Mouse (Mus musculus) hindbrain, postnatal 0 days (tissue): ENCODE results near the gene Gtf2h3. TPM values are rescaled to one million over a fixed set of nuclear protein-coding genes. Genes with fewer than 3 reads are reported as not detected.
"Not testable (repeated sequence)": the region's sequence is repeated elsewhere in the genome, so short reads cannot be mapped to it uniquely, and the experiment has no call there.

ENCODE experiments used
- ATAC-seq: fragments of 200-750 bp; cut with Nextera tagmentation; 2 replicates; pipeline ENCODE4 v1.8.0; 2017; ENCODE audit warnings: mild to moderate bottlenecking, moderate TSS enrichment, moderate library complexity
- DNase-seq: peaks from one replicate; pipeline ENCODE4 v3.0.0-alpha.2; 2015; ENCODE audit warnings: low spot score
- H3K27ac ChIP-seq: fragments of 300-500 bp; sonication (generic); 2 replicates; pipeline ENCODE4 v1.5.1; 2014; ENCODE audit warnings: mild to moderate bottlenecking
- H3K27me3 ChIP-seq: fragments of 300-500 bp; sonication (generic); 2 replicates; pipeline ENCODE4 v1.6.1; 2014; ENCODE audit warnings: low read length, mixed read lengths; ENCODE audit not compliant: insufficient read depth
- H3K36me3 ChIP-seq: fragments of 300-500 bp; sonication (generic); 2 replicates; pipeline ENCODE4 v1.6.1; 2014; ENCODE audit warnings: low read length, mixed read lengths; ENCODE audit not compliant: insufficient read depth
- H3K4me1 ChIP-seq: fragments of 300-500 bp; sonication (generic); 2 replicates; pipeline ENCODE4 v1.6.1; 2014; ENCODE audit warnings: antibody characterized with exemption, low read length, mixed read lengths; ENCODE audit not compliant: insufficient read depth
- H3K4me2 ChIP-seq: fragments of 300-500 bp; sonication (generic); 2 replicates; pipeline ENCODE4 v1.6.1; 2014; ENCODE audit warnings: low read depth, mild to moderate bottlenecking, low read length, moderate library complexity, mixed read lengths
- H3K4me3 ChIP-seq: fragments of 300-500 bp; sonication (generic); 2 replicates; pipeline ENCODE4 v1.5.1; 2014; ENCODE audit warnings: low read length
- H3K9ac ChIP-seq: fragments of 300-500 bp; sonication (generic); replicated peaks from 2 replicates; pipeline ENCODE4 v1.6.1; 2014; ENCODE audit warnings: mild to moderate bottlenecking, low read length, moderate library complexity, mixed read lengths
- H3K9me3 ChIP-seq: fragments of 300-500 bp; sonication (generic); 2 replicates; pipeline ENCODE4 v1.6.1; 2016; ENCODE audit warnings: low read length, mixed read lengths
- CTCF ChIP-seq: IDR thresholded peaks from 2 replicates; pipeline ENCODE4 v1.5.1; 2016; ENCODE audit warnings: antibody characterized with exemption, control low read depth, low read depth
- WGBS: fragments of 180-500 bp; shearing (Covaris S2); extraction: QIAGEN DNeasy Blood & Tissue Kit; methylation state at CpG from one replicate; pipeline ENCODE4 v1.1.7; 2014; 5-methylcytosine and 5-hydroxymethylcytosine counted together
- polyA plus RNA-seq: library from polyadenylated mRNA; unstranded; fragments of >200 nt; fragmentation: Nextera tagmentation; extraction: Ambion mirVana; gene quantifications from 2 replicates; pipeline ENCODE4 v1.2.1, GENCODE M21; 2015
- total RNA-seq: library from RNA; depleted of rRNA; stranded (reverse); fragments of >200 nt; gene quantifications from 2 replicates; pipeline ENCODE4 v1.2.3, GENCODE M21; 2014

Gtf2h3 gene
- total and polyA plus RNA-seq, 2 experiments from 2014 or later = 26.7 to 27.5 TPM

DNA sequence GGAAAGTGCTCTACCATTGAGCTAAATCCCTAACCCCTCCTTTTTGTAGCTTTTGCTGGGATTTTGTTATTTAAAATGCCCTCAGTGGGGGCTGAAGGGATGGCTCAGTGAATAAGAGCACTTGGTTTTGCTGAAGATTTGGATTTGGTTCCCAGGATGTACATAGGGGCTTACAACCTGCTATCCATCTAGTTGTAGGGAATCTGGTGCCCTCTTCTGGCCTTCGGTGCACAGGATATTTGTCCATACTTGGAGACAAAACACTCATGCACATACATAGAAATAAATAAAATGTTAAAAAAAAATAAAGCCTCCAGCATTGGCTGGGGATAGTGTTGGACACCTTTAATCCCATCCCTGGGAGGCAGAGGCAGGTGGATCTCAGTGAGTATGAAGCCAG lies 23.8 kb upstream of the Gtf2h3 start:
- 76% methylated on average over 1 of the region's 1 CpGs for WGBS
- Histone ChIP-seq H3K4me2 (no peak overlapping the region), H3K27me3 (no peaks in the 10 kb centered on the region), H3K9me3 (no peaks in the 10 kb centered on the region), H3K4me3 (no peak overlapping the region), H3K36me3 (peaks cover 50% of the 10 kb centered on the region), H3K4me1 (peaks cover 5% of the 10 kb centered on the region; the same call in 1 of the 2 replicates), H3K27ac (no peak overlapping the region), H3K9ac (no peak overlapping the region)
- TF ChIP-seq CTCF = peak; percentile 52
- ATAC-seq (no peak), DNase-seq (peak; percentile 46)

DNA sequence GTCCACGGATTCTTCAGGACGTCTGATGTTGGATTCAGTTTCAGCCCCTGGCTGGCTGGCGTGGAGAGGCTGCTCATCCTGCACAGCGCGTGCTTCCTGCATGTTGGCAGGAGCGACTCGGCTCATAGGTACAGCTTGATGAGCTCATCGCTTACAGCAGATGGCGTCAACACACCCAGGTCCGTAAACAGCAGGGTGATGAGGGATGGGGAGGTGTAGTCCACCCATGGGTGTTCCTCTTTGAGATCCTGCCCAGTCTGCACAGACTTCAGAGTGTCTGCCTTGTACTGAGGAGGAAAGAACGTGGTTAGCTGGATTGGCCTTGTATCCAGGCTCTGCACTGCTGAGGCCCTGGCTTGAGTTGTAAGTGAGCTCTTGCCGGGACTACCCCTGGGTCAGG lies 7.9 kb upstream of the Gtf2h3 start:
- Histone ChIP-seq H3K4me1 (no peaks in the 10 kb centered on the region), H3K9me3 (no peaks in the 10 kb centered on the region), H3K27me3 (no peaks in the 10 kb centered on the region), H3K4me2 (no peak overlapping the region), H3K4me3 (no peak overlapping the region), H3K9ac (no peak overlapping the region), H3K27ac (no peak overlapping the region), H3K36me3 (peaks cover 78% of the 10 kb centered on the region)
- ATAC-seq (no peak), DNase-seq (no peak)
- 86% methylated on average over 12 of the region's 12 CpGs for WGBS
- no peak for TF ChIP-seq CTCF

DNA sequence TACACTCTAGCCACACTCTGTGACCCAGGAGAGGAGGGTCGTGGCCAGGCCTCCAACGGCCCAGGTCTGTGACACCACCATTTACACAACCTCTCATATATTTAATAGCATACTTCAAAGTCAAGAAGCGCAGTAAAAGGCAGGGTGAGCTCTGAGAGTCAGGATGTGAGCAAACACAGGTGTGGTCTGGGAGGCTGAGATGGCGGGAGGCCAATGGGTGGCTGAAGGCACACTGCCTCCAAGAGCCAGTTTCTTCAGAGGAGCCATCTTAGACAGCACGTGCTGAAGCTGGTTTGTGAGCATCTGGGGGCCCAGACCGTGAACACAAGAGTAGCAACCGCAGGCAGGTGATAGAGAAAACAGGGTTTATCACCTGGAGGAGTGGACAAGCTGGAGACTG lies 3.5 kb upstream of the Gtf2h3 start:
- TF ChIP-seq CTCF = no peak
- Histone ChIP-seq H3K9me3 (no peaks in the 10 kb centered on the region), H3K27me3 (no peaks in the 10 kb centered on the region), H3K4me1 (peaks cover 16% of the 10 kb centered on the region; the same call in 1 of the 2 replicates), H3K9ac (no peak overlapping the region), H3K4me2 (no peak overlapping the region), H3K27ac (no peak overlapping the region), H3K4me3 (no peak overlapping the region), H3K36me3 (peaks cover 53% of the 10 kb centered on the region)
- WGBS = 95% methylated on average over 7 of the region's 7 CpGs
- no peak for DNase-seq
- ATAC-seq = no peak

DNA sequence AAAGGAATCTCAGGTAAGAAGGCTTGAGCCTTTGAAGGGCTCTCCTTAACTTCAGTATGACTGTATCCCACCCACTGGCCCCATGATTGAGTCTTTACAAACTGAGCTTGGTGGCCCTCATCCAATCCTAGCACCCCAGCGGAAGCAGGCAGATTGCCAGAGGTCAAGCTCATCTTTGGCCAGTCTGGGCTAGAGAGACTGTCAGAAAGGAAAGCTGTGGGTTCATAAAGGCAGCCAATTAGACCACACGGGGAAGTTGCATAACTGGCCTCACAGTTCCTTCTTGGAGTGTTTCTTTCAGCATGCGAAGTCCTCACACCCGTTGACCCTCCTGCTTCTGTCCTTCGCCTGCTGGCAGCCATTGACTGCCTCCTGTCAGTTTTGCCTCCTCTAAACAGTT lies 3.6 kb downstream of the Gtf2h3 start:
- no peak for DNase-seq
- 79% methylated on average over 5 of the region's 5 CpGs for WGBS
- H3K9me3 ChIP-seq = no peaks in the 10 kb centered on the region
- H3K27me3 ChIP-seq = no peaks in the 10 kb centered on the region
- no peak for ATAC-seq
- H3K36me3 ChIP-seq = peaks cover 28% of the 10 kb centered on the region
- H3K27ac ChIP-seq = no peak overlapping the region
- no peak overlapping the region for H3K4me3 ChIP-seq
- H3K4me1 ChIP-seq = peaks cover 16% of the 10 kb centered on the region; the same call in 1 of the 2 replicates
- H3K4me2 ChIP-seq = no peak overlapping the region
- no peak overlapping the region for H3K9ac ChIP-seq
- no peak for TF ChIP-seq CTCF

DNA sequence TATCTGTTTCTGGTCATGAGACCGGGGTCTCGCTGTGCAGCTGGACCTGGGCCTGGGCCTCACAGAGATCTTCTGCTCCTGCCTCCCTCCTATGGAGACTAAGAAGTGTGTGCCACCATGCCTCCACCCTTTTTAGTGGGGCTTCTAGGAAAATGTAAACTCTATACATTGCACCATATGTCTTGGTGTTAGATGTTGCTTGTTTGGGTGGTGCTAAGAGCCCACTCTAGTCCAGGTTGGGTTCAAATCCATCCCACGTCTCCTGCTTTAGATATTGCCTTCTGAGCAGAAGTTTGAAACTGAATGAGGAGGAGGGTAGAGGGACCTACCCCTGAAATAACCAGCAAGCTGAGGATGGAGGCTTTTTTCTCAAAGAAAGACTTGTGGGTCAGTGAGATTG lies 13.8 kb downstream of the Gtf2h3 start:
- no peak for ATAC-seq

DNA sequence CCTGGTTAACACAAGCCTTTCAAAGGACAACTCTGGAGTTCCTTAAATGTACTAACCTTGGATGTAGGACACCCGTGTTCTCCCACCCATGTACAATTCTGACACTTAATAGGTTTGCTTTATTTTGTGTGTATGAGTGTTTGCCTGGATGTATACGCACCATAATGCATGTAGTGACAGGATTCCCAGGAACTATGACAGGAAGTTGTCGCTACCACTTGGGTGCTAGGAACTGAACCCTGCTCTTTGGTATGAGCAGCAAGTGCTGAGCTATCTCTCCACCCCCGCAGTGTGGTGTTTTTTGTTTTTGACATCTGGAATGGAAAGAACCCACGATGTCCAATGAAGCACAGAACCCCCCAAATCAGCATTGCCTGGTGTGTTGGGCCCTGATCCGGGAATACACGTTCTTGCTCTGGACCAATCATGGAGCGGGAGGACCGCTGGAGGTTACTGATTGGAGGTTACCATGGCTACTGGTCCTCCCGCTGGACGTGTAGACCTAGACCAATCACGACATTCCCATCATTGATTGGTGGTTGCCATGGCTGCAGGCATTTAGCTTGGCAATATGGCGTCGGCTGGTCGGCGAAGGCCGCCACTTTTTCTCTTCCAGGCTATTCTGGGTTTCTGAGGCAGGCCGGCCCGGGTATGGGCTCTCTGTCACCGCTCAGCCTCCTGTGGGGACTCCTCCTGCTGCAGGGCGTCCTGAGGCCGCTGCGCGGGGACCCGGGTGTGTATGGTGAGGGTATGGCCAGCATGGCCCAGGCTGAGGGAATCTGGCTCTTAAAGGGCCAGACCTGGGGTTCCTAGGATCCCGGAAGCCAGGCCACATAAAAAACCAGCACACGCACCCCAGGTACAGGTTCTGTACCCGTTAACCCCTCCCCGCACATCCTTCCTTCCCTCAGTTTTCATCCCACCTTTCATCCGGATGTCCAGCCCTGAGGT lies 19.6 kb downstream of the Gtf2h3 start:
- H3K36me3 ChIP-seq = peaks cover 18% of the 10 kb centered on the region; the same call in 1 of the 2 replicates
- H3K27me3 ChIP-seq = no peaks in the 10 kb centered on the region
- no peak for TF ChIP-seq CTCF
- peak overlapping the region; percentile 93 for H3K4me3 ChIP-seq
- H3K9ac ChIP-seq = peak overlapping the region; percentile 61
- ATAC-seq (peak; percentile 100), DNase-seq (peak; percentile 99)
- H3K4me2 ChIP-seq = peak overlapping the region; percentile 95
- peaks cover 6% of the 10 kb centered on the region; the same call in 1 of the 2 replicates for H3K4me1 ChIP-seq
- H3K27ac ChIP-seq = peak overlapping the region; percentile 64; the same call in 1 of the 2 replicates
- 7% methylated on average over 30 of the region's 30 CpGs for WGBS
- H3K9me3 ChIP-seq = no peaks in the 10 kb centered on the region

More for the DNA sequence above, 13.8 kb downstream of the Gtf2h3 start:
- Histone ChIP-seq H3K9ac (no peak overlapping the region), H3K4me3 (no peak overlapping the region), H3K4me1 (no peaks in the 10 kb centered on the region), H3K4me2 (no peak overlapping the region), H3K9me3 (no peaks in the 10 kb centered on the region), H3K36me3 (peaks cover 32% of the 10 kb centered on the region; the same call in 1 of the 2 replicates), H3K27ac (no peak overlapping the region), H3K27me3 (no peaks in the 10 kb centered on the region)
- DNase-seq = no peak
- WGBS = 96% methylated on average over 3 of the region's 3 CpGs
- no peak for TF ChIP-seq CTCF

DNA sequence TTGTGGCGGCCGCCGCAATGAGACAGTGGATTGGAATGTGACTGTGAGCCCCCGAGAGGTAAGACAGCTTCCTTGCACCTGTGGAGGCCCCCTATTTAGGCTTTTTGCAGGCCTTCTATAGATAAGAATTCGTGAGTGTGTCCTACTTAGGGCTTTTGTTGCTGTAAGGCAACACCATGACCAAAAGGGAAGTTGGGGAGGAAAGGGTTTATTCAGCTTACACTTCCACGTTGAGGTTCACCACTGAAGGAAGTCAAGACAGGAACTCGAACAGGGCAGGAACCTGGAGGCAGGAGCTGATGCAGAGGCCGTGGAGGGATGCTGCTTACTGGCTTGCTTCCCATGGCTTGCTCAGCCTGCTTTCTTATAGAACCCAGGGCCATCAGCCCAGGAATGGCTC lies 20.8 kb downstream of the Gtf2h3 start:
- not testable (repeated sequence) for H3K27ac ChIP-seq, DNase-seq, H3K4me1 ChIP-seq, H3K27me3 ChIP-seq, ATAC-seq, H3K9ac ChIP-seq, H3K9me3 ChIP-seq, H3K4me3 ChIP-seq
- Histone ChIP-seq H3K36me3 (peaks cover 12% of the 10 kb centered on the region; the same call in 1 of the 2 replicates), H3K4me2 (peak overlapping the region; percentile 95; the same call in 1 of the 2 replicates)
- WGBS = 51% methylated on average over 8 of the region's 8 CpGs
